Mouse (Mus musculus) brain, embryonic 14.5 days (tissue): Measurements from ENCODE around the gene Psmc1. TPM values are rescaled to one million over a fixed set of nuclear protein-coding genes. Genes with fewer than 3 reads are reported as not detected.
A peak's percentile ranks its signal among the peaks of the same experiment; 100 is the strongest.

Source experiments
- DNase-seq: peaks from one replicate; pipeline ENCODE4 v3.0.0-alpha.2; 2011; ENCODE audit warnings: low read depth
- CTCF ChIP-seq: fragments of 200-500 bp; IDR thresholded peaks from 2 replicates; pipeline ENCODE4 v1.5.1; 2012; ENCODE audit warnings: inconsistent platforms, mild to moderate bottlenecking, moderate library complexity, borderline replicate concordance; ENCODE audit not compliant: insufficient read depth, insufficient read length; ENCODE audit errors: extremely low read depth
- POLR2A ChIP-seq: fragments of 200-500 bp; IDR thresholded peaks from 2 replicates; pipeline ENCODE4 v1.6.1; 2012; ENCODE audit warnings: mild to moderate bottlenecking, inconsistent platforms, borderline replicate concordance; ENCODE audit not compliant: poor library complexity, insufficient read depth, insufficient read length, severe bottlenecking; ENCODE audit errors: extremely low read depth
- polyA plus RNA-seq: library from polyadenylated mRNA; depleted of rRNA; stranded (reverse); fragments of >200 nt; gene quantifications from 2 replicates; pipeline ENCODE4 v1.2.3, GENCODE M21; 2012; rRNA removed

Psmc1 gene
- 108 and 128 TPM in 2 replicates for polyA plus RNA-seq

DNA sequence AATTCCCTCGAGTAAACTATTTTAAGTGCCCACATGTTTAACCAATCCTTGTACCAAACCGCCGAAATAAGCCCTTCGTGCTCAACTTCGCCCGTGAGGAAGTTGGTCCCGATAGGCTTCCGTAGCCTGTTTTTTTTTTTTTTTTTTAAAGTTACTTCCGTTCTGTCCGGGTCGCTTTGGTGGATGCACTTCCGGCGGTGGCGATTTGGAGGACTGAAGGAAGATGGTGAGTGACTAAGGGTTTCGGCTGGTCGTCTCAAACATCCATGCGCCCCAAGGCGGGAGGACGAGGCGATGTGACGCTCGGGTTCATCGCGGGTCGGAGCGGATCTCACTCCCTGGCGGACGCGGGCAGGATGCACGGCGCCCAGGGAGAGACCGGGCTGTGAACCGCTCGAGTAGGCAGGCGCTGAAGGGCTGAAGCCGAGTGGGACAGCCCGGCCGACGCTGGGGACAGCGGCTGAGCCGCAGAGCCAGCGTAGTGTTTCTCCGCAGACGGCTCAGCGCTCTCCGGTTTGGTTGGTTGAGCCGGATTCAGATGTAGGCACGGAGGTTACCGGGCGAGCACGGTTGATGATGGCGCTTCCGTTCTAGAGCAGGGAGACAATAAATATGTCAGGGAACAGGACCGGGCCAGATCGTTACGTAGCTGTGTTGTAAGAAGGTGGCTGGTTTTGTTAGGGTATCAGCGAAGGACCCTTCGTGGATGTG, at the start of gene Psmc1:
Gene Psmc1, plus strand, starts transcription at position 169 of the 711 bp plus-strand sequence.
- peak; percentile 97 for DNase-seq
- no peak for TF ChIP-seq POLR2A
- TF ChIP-seq CTCF: no peak

DNA sequence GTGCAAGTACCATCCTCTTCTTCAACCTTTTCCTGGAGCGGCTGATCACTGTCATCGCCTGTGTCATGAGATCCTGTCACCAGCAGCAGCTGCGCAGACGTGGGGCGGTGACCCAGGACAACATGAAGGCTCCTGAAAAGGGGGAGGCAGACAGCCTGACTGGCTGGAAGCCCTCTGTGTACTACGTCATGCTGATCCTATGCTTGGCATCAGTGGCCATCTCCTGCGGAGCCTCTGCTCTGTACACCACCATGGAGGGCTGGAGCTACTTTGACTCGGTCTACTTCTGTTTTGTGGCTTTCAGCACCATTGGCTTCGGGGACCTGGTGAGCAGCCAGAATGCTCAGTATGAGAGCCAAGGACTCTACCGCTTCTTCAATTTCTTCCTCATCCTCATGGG, 48.9 kb upstream of the Psmc1 start:
- DNase-seq: no peak
- TF ChIP-seq CTCF: no peak
- no peak for TF ChIP-seq POLR2A

- TF ChIP-seq CTCF: no peak
- TF ChIP-seq POLR2A: no peak
- DNase-seq: no peak
Observed at GRCm38 (mm10) chr12:100061826-100062225, 48.1 kb upstream of the Psmc1 start.

- no peak for DNase-seq
- TF ChIP-seq CTCF (no peak), POLR2A (no peak)
Observed at GRCm38 (mm10) chr12:100062584-100062983, 47.4 kb upstream of the Psmc1 start.

DNA sequence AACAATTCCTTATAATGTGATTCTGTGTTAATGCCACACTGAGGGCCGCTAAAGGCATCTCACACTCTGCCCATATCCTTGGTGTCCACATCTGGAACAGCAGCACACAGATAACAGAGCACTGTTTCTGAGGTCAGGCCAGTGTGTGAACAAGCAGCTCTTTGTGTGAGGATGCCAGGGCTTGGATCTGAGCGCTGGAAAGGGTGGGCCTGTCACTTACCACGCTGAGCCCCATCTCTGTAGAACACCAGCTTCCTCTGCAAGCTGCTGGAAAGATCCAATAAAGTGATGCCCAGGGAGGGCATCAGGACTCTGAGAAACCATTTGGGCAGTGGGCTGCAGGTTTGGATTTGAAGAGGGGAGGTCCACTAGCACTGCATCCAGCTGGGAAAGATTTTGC, 44.8 kb upstream of the Psmc1 start:
- DNase-seq: no peak
- no peak for TF ChIP-seq POLR2A
- no peak for TF ChIP-seq CTCF

GRCm38 (mm10) chr12:100067477-100067876, 42.5 kb upstream of the Psmc1 start:
- TF ChIP-seq CTCF (no peak), POLR2A (no peak)
- DNase-seq: no peak

- TF ChIP-seq POLR2A (no peak), CTCF (no peak)
- DNase-seq: peak; percentile 45
Observed at GRCm38 (mm10) chr12:100073201-100073672, 36.7 kb upstream of the Psmc1 start.

- peak; percentile 78 for DNase-seq
- TF ChIP-seq CTCF (no peak), POLR2A (no peak)
Observed at GRCm38 (mm10) chr12:100075715-100076114, 34.2 kb upstream of the Psmc1 start.

- no peak for TF ChIP-seq CTCF
- TF ChIP-seq POLR2A: no peak
- no peak for DNase-seq
Observed at GRCm38 (mm10) chr12:100079636-100080286, 30.2 kb upstream of the Psmc1 start.

DNA sequence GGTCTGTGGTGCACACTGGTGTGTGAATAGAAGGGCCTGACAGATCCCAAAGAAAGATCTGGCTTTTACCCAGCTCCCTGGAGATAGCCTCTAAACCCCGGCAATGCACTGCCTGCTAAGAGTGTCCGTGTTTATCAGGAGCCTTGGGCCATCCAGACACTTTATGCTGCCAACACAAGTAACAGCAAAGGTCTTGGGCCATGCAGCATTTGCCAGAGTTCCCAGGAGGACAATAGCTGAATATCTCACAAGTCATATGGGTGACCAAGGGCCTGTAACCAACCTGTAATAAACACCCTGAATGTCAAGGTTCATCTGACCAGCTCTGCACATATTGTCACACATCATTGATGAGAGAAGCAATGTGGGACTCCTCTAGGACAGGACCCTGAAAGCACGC, 21.9 kb upstream of the Psmc1 start:
- DNase-seq: no peak
- TF ChIP-seq POLR2A (no peak), CTCF (no peak)

GRCm38 (mm10) chr12:100089265-100089664, 20.7 kb upstream of the Psmc1 start:
- DNase-seq: no peak
- no peak for TF ChIP-seq CTCF
- TF ChIP-seq POLR2A: no peak
